Mouse (Mus musculus): ENCODE measurements at regions not wholly inside any gene's neighbourhood (a gene's known extent, or its start where the extent isn't known, plus 50 kb on each side); places are given as distances from the start of the nearest gene placed in this dataset.

DNA sequence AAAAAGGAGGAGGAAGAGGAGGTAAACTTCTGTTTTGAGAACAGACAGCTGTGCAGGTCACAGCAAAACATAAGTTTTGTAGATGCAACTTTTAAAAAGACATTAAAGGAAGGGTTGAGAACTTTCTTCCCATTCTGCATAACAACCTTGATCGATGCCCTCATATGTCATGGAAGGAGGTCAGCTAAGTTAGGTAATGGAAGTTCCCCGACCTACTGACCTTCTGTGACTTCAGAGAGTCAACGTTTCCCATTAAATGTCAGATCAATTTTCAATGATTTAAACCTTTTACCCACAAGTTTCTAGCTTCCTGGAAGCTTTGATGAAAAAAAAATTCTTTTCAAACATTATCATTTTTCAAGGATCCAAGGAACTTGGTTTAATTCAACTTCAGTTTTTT is 153.2 kb downstream of the Nrip1 start:
- Histone ChIP-seq H3K9me3 (ENCODE audit: control insufficient read depth, low read length) (no peaks in the 10 kb centered on the region), H3K27me3 (replicated peaks; ENCODE audit: control insufficient read depth, insufficient read depth, low read length) (no peaks in the 10 kb centered on the region), H3K4me1 (ENCODE audit: control insufficient read depth, insufficient read depth, low read depth, low read length) (no peaks in the 10 kb centered on the region), H3K9ac (ENCODE audit: low read depth, low read length) (no peak overlapping the region), H3K36me3 (ENCODE audit: control insufficient read depth, insufficient read depth, low read length) (no peaks in the 10 kb centered on the region), H3K4me3 (ENCODE audit: low read length) (no peak overlapping the region), H3K27ac (ENCODE audit: low read depth, low read length) (no peak overlapping the region), H3K4me2 (ENCODE audit: low read length) (no peak overlapping the region)
- ATAC-seq, result no peak
- WGBS, result 94% methylated on average over 3 of the region's 3 CpGs

DNA sequence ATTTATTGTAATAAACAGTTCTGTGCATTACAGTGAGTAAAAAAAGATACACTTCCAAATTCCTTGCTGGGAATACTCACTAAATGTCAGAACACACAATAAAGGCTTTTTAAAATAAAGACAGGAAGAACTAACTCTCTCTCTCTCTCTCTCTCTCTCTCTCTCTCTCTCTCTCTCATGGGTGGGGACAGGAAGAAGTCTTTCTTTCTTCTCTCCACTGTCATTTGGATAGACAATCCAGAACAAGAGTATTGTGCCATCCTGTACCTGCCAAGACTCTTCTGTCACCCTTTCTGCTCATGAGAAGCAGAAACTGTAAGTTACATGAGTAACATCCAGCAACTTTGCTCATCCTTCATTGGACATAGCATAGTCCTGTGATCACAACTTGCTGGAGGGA is 154.4 kb downstream of the Nrip1 start:
- no peaks in the 10 kb centered on the region for H3K9me3 ChIP-seq (ENCODE audit: control insufficient read depth, low read length)
- no peak overlapping the region for H3K4me3 ChIP-seq (ENCODE audit: low read length)
- no peaks in the 10 kb centered on the region for H3K4me1 ChIP-seq (ENCODE audit: control insufficient read depth, insufficient read depth, low read depth, low read length)
- H3K4me2 ChIP-seq (ENCODE audit: low read length), result no peak overlapping the region
- no peak overlapping the region for H3K27ac ChIP-seq (ENCODE audit: low read depth, low read length)
- ATAC-seq, result no peak
- H3K27me3 ChIP-seq (replicated peaks; ENCODE audit: control insufficient read depth, insufficient read depth, low read length), result no peaks in the 10 kb centered on the region
- H3K9ac ChIP-seq (ENCODE audit: low read depth, low read length), result no peak overlapping the region
- no peaks in the 10 kb centered on the region for H3K36me3 ChIP-seq (ENCODE audit: control insufficient read depth, insufficient read depth, low read length)

GRCm38 (mm10) chr16:76218310-76219170 is 155.1 kb downstream of the Nrip1 start:
- H3K9me3 ChIP-seq (ENCODE audit: control insufficient read depth, low read length), result no peaks in the 10 kb centered on the region
- no peak for ATAC-seq
- no peaks in the 10 kb centered on the region for H3K27me3 ChIP-seq (replicated peaks; ENCODE audit: control insufficient read depth, insufficient read depth, low read length)
- H3K9ac ChIP-seq (ENCODE audit: low read depth, low read length), result no peak overlapping the region
- no peak overlapping the region for H3K4me2 ChIP-seq (ENCODE audit: low read length)
- H3K4me3 ChIP-seq (ENCODE audit: low read length), result no peak overlapping the region
- H3K27ac ChIP-seq (ENCODE audit: low read depth, low read length), result no peak overlapping the region
- no peaks in the 10 kb centered on the region for H3K4me1 ChIP-seq (ENCODE audit: control insufficient read depth, insufficient read depth, low read depth, low read length)
- 95% methylated on average over 11 of the region's 11 CpGs for WGBS
- no peaks in the 10 kb centered on the region for H3K36me3 ChIP-seq (ENCODE audit: control insufficient read depth, insufficient read depth, low read length)

DNA sequence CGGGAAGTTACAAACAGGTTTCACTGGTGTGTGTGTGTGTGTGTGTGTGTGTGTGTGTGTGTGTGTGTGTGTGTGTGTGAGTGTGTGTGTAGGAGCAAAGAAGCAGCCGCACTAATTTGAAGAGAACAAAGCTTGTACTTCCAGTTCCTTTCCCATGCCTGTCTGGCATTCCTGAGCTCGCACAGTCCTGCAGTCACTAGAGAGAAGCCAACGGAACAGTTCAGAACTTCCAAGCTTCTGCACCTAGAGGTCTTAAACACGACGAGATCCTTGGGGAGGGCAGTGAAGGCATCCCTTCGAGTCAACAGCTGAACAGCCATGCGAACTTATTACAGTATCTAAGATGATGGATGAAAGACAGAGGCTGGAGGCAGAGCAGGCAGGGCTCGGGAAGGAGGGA is 157.4 kb downstream of the Nrip1 start:
- no peak overlapping the region for H3K27ac ChIP-seq (ENCODE audit: low read depth, low read length)
- H3K36me3 ChIP-seq (ENCODE audit: control insufficient read depth, insufficient read depth, low read length), result no peaks in the 10 kb centered on the region
- H3K4me3 ChIP-seq (ENCODE audit: low read length), result no peak overlapping the region
- no peaks in the 10 kb centered on the region for H3K27me3 ChIP-seq (replicated peaks; ENCODE audit: control insufficient read depth, insufficient read depth, low read length)
- 50% methylated on average over 9 of the region's 9 CpGs for WGBS
- ATAC-seq, result no peak
- no peak overlapping the region for H3K9ac ChIP-seq (ENCODE audit: low read depth, low read length)
- H3K4me2 ChIP-seq (ENCODE audit: low read length), result no peak overlapping the region
- no peaks in the 10 kb centered on the region for H3K4me1 ChIP-seq (ENCODE audit: control insufficient read depth, insufficient read depth, low read depth, low read length)
- no peaks in the 10 kb centered on the region for H3K9me3 ChIP-seq (ENCODE audit: control insufficient read depth, low read length)

DNA sequence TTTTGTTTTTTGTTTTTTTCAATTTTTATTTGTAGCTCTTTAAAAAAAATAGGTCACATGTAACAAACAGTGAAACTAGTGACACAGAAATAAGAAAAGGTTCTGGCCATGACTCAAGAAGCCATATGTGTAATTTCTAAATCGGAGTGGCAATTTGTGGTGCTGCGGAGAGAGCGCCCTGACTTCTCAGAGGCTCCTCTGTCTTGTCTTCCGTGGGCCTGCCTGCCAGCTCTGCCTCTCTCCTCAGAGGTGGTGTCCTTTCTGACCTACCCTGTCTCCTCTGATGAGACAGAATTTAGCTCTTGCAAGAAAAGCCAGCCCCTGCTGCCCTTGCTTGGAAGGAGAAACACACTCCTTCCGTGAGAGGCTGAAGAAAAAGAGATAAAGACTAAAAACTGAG is 158.1 kb downstream of the Nrip1 start:
- Histone ChIP-seq H3K4me3 (ENCODE audit: low read length) (no peak overlapping the region), H3K9ac (ENCODE audit: low read depth, low read length) (no peak overlapping the region), H3K4me2 (ENCODE audit: low read length) (no peak overlapping the region), H3K36me3 (ENCODE audit: control insufficient read depth, insufficient read depth, low read length) (no peaks in the 10 kb centered on the region), H3K4me1 (ENCODE audit: control insufficient read depth, insufficient read depth, low read depth, low read length) (no peaks in the 10 kb centered on the region), H3K9me3 (ENCODE audit: control insufficient read depth, low read length) (no peaks in the 10 kb centered on the region), H3K27me3 (replicated peaks; ENCODE audit: control insufficient read depth, insufficient read depth, low read length) (no peaks in the 10 kb centered on the region), H3K27ac (ENCODE audit: low read depth, low read length) (no peak overlapping the region)
- 67% methylated on average over 5 of the region's 5 CpGs for WGBS
- ATAC-seq, result no peak

DNA sequence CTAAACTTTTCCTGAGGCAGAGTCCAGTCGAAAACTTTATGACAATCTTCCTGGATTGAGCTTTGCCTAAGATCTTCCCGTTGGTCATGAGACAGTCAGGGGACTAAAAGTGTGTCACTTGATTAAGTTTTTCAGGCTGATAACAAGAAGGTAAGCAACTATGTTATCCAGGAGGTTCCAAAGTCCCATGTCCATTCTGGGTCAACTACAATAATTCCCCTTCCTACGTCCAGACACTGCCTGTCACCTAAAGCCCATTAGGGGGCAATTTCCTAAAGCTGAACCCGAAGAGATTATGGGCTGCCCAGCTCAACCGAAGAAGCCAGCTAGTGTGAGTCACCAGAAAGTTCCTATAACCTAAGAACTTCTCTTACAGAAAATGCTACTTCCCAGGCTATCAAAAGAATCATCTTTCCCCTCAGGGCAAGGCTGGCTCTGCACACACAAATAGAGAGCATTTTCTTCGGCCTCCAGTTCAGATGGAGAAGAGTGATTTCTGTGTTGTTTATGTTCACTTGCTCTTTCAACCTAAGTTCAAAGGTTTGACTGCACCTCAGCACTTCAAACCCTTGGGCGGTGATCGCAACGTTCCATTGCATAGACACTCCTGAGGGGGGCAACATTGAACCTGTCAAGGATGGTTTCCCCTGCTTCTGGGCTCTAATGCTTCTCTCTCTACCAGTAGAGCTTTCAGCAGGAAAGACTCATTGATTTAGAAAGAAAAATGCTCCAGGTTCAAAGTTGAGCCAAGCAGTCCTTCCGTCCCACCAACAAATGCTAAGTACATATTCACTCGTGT is 171.7 kb downstream of the Nrip1 start:
- WGBS, result 65% methylated on average over 11 of the region's 11 CpGs
- Histone ChIP-seq H3K4me1 (ENCODE audit: control insufficient read depth, insufficient read depth, low read depth, low read length) (no peaks in the 10 kb centered on the region), H3K27me3 (replicated peaks; ENCODE audit: control insufficient read depth, insufficient read depth, low read length) (no peaks in the 10 kb centered on the region), H3K9ac (ENCODE audit: low read depth, low read length) (no peak overlapping the region), H3K27ac (ENCODE audit: low read depth, low read length) (no peak overlapping the region), H3K36me3 (ENCODE audit: control insufficient read depth, insufficient read depth, low read length) (no peaks in the 10 kb centered on the region), H3K9me3 (ENCODE audit: control insufficient read depth, low read length) (no peaks in the 10 kb centered on the region), H3K4me2 (ENCODE audit: low read length) (no peak overlapping the region), H3K4me3 (ENCODE audit: low read length) (no peak overlapping the region)
- ATAC-seq, result no peak

GRCm38 (mm10) chr16:76200801-76201728 is 172.6 kb downstream of the Nrip1 start:
- no peak for ATAC-seq
- Histone ChIP-seq H3K4me1 (ENCODE audit: control insufficient read depth, insufficient read depth, low read depth, low read length) (no peaks in the 10 kb centered on the region), H3K27ac (ENCODE audit: low read depth, low read length) (no peak overlapping the region), H3K36me3 (ENCODE audit: control insufficient read depth, insufficient read depth, low read length) (no peaks in the 10 kb centered on the region), H3K9ac (ENCODE audit: low read depth, low read length) (no peak overlapping the region), H3K4me2 (ENCODE audit: low read length) (no peak overlapping the region), H3K27me3 (replicated peaks; ENCODE audit: control insufficient read depth, insufficient read depth, low read length) (no peaks in the 10 kb centered on the region), H3K4me3 (ENCODE audit: low read length) (no peak overlapping the region), H3K9me3 (ENCODE audit: control insufficient read depth, low read length) (no peaks in the 10 kb centered on the region)
- WGBS, result 75% methylated on average over 9 of the region's 9 CpGs

DNA sequence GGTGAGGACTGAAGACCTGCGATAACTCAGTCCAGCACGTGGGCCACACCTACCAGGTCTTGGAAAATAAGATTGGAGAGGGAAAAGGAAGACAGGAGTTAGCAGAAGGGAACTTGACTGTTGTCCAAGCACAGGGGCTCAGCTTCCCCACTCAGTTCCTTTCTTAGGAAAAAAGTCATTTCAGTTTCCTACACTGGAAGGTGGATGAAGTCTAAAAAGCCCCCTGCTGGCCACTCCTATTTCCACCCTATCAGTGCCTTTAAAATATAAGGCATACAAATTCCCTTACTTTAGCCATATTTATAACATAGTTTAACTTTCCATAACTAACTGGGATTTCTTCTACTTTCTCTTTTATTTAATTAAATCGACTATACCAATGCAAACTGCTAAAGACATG is 173.4 kb downstream of the Nrip1 start:
- Histone ChIP-seq H3K36me3 (ENCODE audit: control insufficient read depth, insufficient read depth, low read length) (no peaks in the 10 kb centered on the region), H3K9me3 (ENCODE audit: control insufficient read depth, low read length) (no peaks in the 10 kb centered on the region), H3K4me1 (ENCODE audit: control insufficient read depth, insufficient read depth, low read depth, low read length) (no peaks in the 10 kb centered on the region), H3K9ac (ENCODE audit: low read depth, low read length) (no peak overlapping the region), H3K4me2 (ENCODE audit: low read length) (no peak overlapping the region), H3K27ac (ENCODE audit: low read depth, low read length) (no peak overlapping the region), H3K4me3 (ENCODE audit: low read length) (no peak overlapping the region), H3K27me3 (replicated peaks; ENCODE audit: control insufficient read depth, insufficient read depth, low read length) (no peaks in the 10 kb centered on the region)
- 83% methylated on average over 3 of the region's 3 CpGs for WGBS
- no peak for ATAC-seq

GRCm38 (mm10) chr16:76199006-76199405 is 174.6 kb downstream of the Nrip1 start:
- Histone ChIP-seq H3K4me1 (ENCODE audit: control insufficient read depth, insufficient read depth, low read depth, low read length) (no peaks in the 10 kb centered on the region), H3K27me3 (replicated peaks; ENCODE audit: control insufficient read depth, insufficient read depth, low read length) (no peaks in the 10 kb centered on the region), H3K9me3 (ENCODE audit: control insufficient read depth, low read length) (no peaks in the 10 kb centered on the region), H3K4me2 (ENCODE audit: low read length) (no peak overlapping the region), H3K4me3 (ENCODE audit: low read length) (no peak overlapping the region), H3K36me3 (ENCODE audit: control insufficient read depth, insufficient read depth, low read length) (no peaks in the 10 kb centered on the region), H3K9ac (ENCODE audit: low read depth, low read length) (no peak overlapping the region), H3K27ac (ENCODE audit: low read depth, low read length) (no peak overlapping the region)
- WGBS, result 89% methylated on average over 3 of the region's 3 CpGs
- ATAC-seq, result no peak

Measured in hindbrain, embryonic 16.5 days (tissue).